Mouse (Mus musculus) liver, embryonic 12.5 days (tissue): ENCODE results near the gene Slit3. TPM values are rescaled to one million over a fixed set of nuclear protein-coding genes. Genes with fewer than 3 reads are reported as not detected.
A peak's percentile ranks its signal among the peaks of the same experiment; 100 is the strongest.

Experiments used
- microRNA counts: library from miRNA; unstranded; fragments of <30 nt; microRNA quantifications from one replicate; lab custom pipeline; 2017
- microRNA-seq: library from miRNA; unstranded; fragments of <30 nt; microRNA quantifications from one replicate; pipeline ENCODE4, GENCODE M21; 2017
- polyA plus RNA-seq: library from polyadenylated mRNA; unstranded; fragments of >200 nt; fragmentation: Nextera tagmentation; extraction: Ambion mirVana; gene quantifications from 2 replicates; pipeline ENCODE4 v1.2.1, GENCODE M21; 2016

Gene Slit3
- polyA plus RNA-seq, 1 experiment from 2014 or later: 1.6 TPM

MicroRNAs within 50 kb of the gene (microRNA counts, 519-probe panel; counts per million panel counts)
- 582 counts per million, percentile 70 among the panel's probes with 10 or more counts for microRNA mmu-miR-218 (lab: Ali Mortazavi, UCI)

Small RNAs within 50 kb of the gene (microRNA-seq; reads per million reads assigned to microRNA genes)
- gene Mir218-2: 15.1 reads per million, percentile 27 among the genes with 10 or more reads in this experiment
